Mouse (Mus musculus): ENCODE measurements around the gene Dcp1b.

The Dcp1b gene

GRCm38 (mm10) chr6:119175078-119175853 lies at the start of gene Dcp1b:
Dcp1b (plus strand) TSS chr6:119175253.
- DNase-seq = peak; percentile 90 to 95

- DNase-seq = no peak
These were observed 48.1 kb upstream of the Dcp1b start for GRCm38 (mm10) chr6:119126991-119127390.

- no peak for DNase-seq
These were observed 47.0 kb upstream of the Dcp1b start for GRCm38 (mm10) chr6:119128076-119128475.

- DNase-seq = no peak
These were observed 46.5 kb upstream of the Dcp1b start for GRCm38 (mm10) chr6:119128521-119128920.

- DNase-seq = peak; percentile 39 to 84
These were observed 45.4 kb upstream of the Dcp1b start for GRCm38 (mm10) chr6:119129664-119130063.

- DNase-seq = no peak
These were observed 42.8 kb upstream of the Dcp1b start for GRCm38 (mm10) chr6:119132111-119132735.

- DNase-seq = no peak
These were observed 42.2 kb upstream of the Dcp1b start for GRCm38 (mm10) chr6:119132863-119133262.

GRCm38 (mm10) chr6:119137768-119138167 lies 37.3 kb upstream of the Dcp1b start:
- DNase-seq = no peak

- no peak for DNase-seq
These were observed 35.5 kb upstream of the Dcp1b start for GRCm38 (mm10) chr6:119139561-119139960.

GRCm38 (mm10) chr6:119145109-119145508 lies 29.9 kb upstream of the Dcp1b start:
- no peak for DNase-seq

GRCm38 (mm10) chr6:119165677-119166076 lies 9.4 kb upstream of the Dcp1b start:
- DNase-seq = no peak

- DNase-seq = no peak
These were observed 562 bp upstream of the Dcp1b start for GRCm38 (mm10) chr6:119174307-119175074.

- DNase-seq = no peak
These were observed 1.1 kb downstream of the Dcp1b start for GRCm38 (mm10) chr6:119176103-119176502.

- DNase-seq = peak; percentile 10 to 20
These were observed 2.0 kb downstream of the Dcp1b start for GRCm38 (mm10) chr6:119177101-119177500.

GRCm38 (mm10) chr6:119180188-119180587 lies 5.1 kb downstream of the Dcp1b start:
- no peak for DNase-seq

- no peak for DNase-seq
These were observed 7.2 kb downstream of the Dcp1b start for GRCm38 (mm10) chr6:119182211-119182610.

- no peak for DNase-seq
These were observed 8.7 kb downstream of the Dcp1b start for GRCm38 (mm10) chr6:119183781-119184180.

- DNase-seq = peak in 1 of 2 experiments; percentile 36
These were observed 11.6 kb downstream of the Dcp1b start for GRCm38 (mm10) chr6:119186658-119187057.

- DNase-seq = peak in 1 of 2 experiments; percentile 15
These were observed 12.6 kb downstream of the Dcp1b start for GRCm38 (mm10) chr6:119187631-119188030.

GRCm38 (mm10) chr6:119191478-119191877 lies 16.4 kb downstream of the Dcp1b start:
- DNase-seq = no peak

- no peak for DNase-seq
These were observed 18.6 kb downstream of the Dcp1b start for GRCm38 (mm10) chr6:119193571-119194154.

- DNase-seq = no peak
These were observed 19.1 kb downstream of the Dcp1b start for GRCm38 (mm10) chr6:119194161-119194560.

GRCm38 (mm10) chr6:119194601-119195000 lies 19.5 kb downstream of the Dcp1b start:
- DNase-seq = no peak
